Mouse (Mus musculus): ENCODE results near the gene Srek1. TPM values are rescaled to one million over a fixed set of nuclear protein-coding genes. Genes with fewer than 3 reads are reported as not detected.
A peak's percentile ranks its signal among the peaks of the same experiment; 100 is the strongest.

Srek1 gene
- 61.2 to 70.2 TPM (median 66.8 TPM) in 3 replicates for total RNA-seq (2017)

GRCm38 (mm10) chr13:103774119-103774757 is at the start of gene Srek1:
TSS of gene Srek1 (minus strand) at chr13:103774608.
- peak; percentile 78 for ATAC-seq (replicated peaks; ENCODE audit: insufficient number of reproducible peaks, low FRiP score, low TSS enrichment, poor library complexity, severe bottlenecking)

- no peak for ATAC-seq (replicated peaks; ENCODE audit: insufficient number of reproducible peaks, low FRiP score, low TSS enrichment, poor library complexity, severe bottlenecking)
These were observed 47.9 kb upstream of the Srek1 start for GRCm38 (mm10) chr13:103822270-103822669.

GRCm38 (mm10) chr13:103819377-103819776 is 45.0 kb upstream of the Srek1 start:
- no peak for ATAC-seq (replicated peaks; ENCODE audit: insufficient number of reproducible peaks, low FRiP score, low TSS enrichment, poor library complexity, severe bottlenecking)

GRCm38 (mm10) chr13:103817935-103818334 is 43.5 kb upstream of the Srek1 start:
- ATAC-seq (replicated peaks; ENCODE audit: insufficient number of reproducible peaks, low FRiP score, low TSS enrichment, poor library complexity, severe bottlenecking), result no peak

GRCm38 (mm10) chr13:103807464-103807863 is 33.1 kb upstream of the Srek1 start:
- ATAC-seq (replicated peaks; ENCODE audit: insufficient number of reproducible peaks, low FRiP score, low TSS enrichment, poor library complexity, severe bottlenecking), result no peak

GRCm38 (mm10) chr13:103806210-103806851 is 31.9 kb upstream of the Srek1 start:
- ATAC-seq (replicated peaks; ENCODE audit: insufficient number of reproducible peaks, low FRiP score, low TSS enrichment, poor library complexity, severe bottlenecking), result no peak

GRCm38 (mm10) chr13:103803721-103804120 is 29.3 kb upstream of the Srek1 start:
- ATAC-seq (replicated peaks; ENCODE audit: insufficient number of reproducible peaks, low FRiP score, low TSS enrichment, poor library complexity, severe bottlenecking), result no peak

- no peak for ATAC-seq (replicated peaks; ENCODE audit: insufficient number of reproducible peaks, low FRiP score, low TSS enrichment, poor library complexity, severe bottlenecking)
These were observed 26.6 kb upstream of the Srek1 start for GRCm38 (mm10) chr13:103801021-103801420.

GRCm38 (mm10) chr13:103794688-103795543 is 20.5 kb upstream of the Srek1 start:
- ATAC-seq (replicated peaks; ENCODE audit: insufficient number of reproducible peaks, low FRiP score, low TSS enrichment, poor library complexity, severe bottlenecking), result no peak

GRCm38 (mm10) chr13:103779922-103780585 is 5.6 kb upstream of the Srek1 start:
- ATAC-seq (replicated peaks; ENCODE audit: insufficient number of reproducible peaks, low FRiP score, low TSS enrichment, poor library complexity, severe bottlenecking), result no peak

GRCm38 (mm10) chr13:103777126-103777525 is 2.7 kb upstream of the Srek1 start:
- no peak for ATAC-seq (replicated peaks; ENCODE audit: insufficient number of reproducible peaks, low FRiP score, low TSS enrichment, poor library complexity, severe bottlenecking)

- ATAC-seq (replicated peaks; ENCODE audit: insufficient number of reproducible peaks, low FRiP score, low TSS enrichment, poor library complexity, severe bottlenecking), result peak; percentile 52
These were observed 845 bp downstream of the Srek1 start for GRCm38 (mm10) chr13:103773407-103774118.

- no peak for ATAC-seq (replicated peaks; ENCODE audit: insufficient number of reproducible peaks, low FRiP score, low TSS enrichment, poor library complexity, severe bottlenecking)
These were observed 1.5 kb downstream of the Srek1 start for GRCm38 (mm10) chr13:103772917-103773316.

GRCm38 (mm10) chr13:103770821-103771220 is 3.6 kb downstream of the Srek1 start:
- no peak for ATAC-seq (replicated peaks; ENCODE audit: insufficient number of reproducible peaks, low FRiP score, low TSS enrichment, poor library complexity, severe bottlenecking)

GRCm38 (mm10) chr13:103767935-103768334 is 6.5 kb downstream of the Srek1 start:
- ATAC-seq (replicated peaks; ENCODE audit: insufficient number of reproducible peaks, low FRiP score, low TSS enrichment, poor library complexity, severe bottlenecking), result no peak

GRCm38 (mm10) chr13:103763640-103764039 is 10.8 kb downstream of the Srek1 start:
- no peak for ATAC-seq (replicated peaks; ENCODE audit: insufficient number of reproducible peaks, low FRiP score, low TSS enrichment, poor library complexity, severe bottlenecking)

GRCm38 (mm10) chr13:103761971-103762370 is 12.4 kb downstream of the Srek1 start:
- ATAC-seq (replicated peaks; ENCODE audit: insufficient number of reproducible peaks, low FRiP score, low TSS enrichment, poor library complexity, severe bottlenecking), result no peak

- ATAC-seq (replicated peaks; ENCODE audit: insufficient number of reproducible peaks, low FRiP score, low TSS enrichment, poor library complexity, severe bottlenecking), result no peak
These were observed 23.0 kb downstream of the Srek1 start for GRCm38 (mm10) chr13:103751421-103751820.

All from monocyte, adult 5-6 weeks (primary cell).